Mouse (Mus musculus) forebrain, embryonic 15.5 days (tissue): ENCODE measurements around the gene Dnajc11. TPM values are rescaled to one million over a fixed set of nuclear protein-coding genes. Genes with fewer than 3 reads are reported as not detected.
A peak's percentile ranks its signal among the peaks of the same experiment; 100 is the strongest.

Experiments used
- ATAC-seq: fragments of 200-750 bp; cut with Nextera tagmentation; replicated peaks from 2 replicates; pipeline ENCODE4 v1.8.0; 2017; ENCODE audit warnings: mild to moderate bottlenecking, moderate TSS enrichment, moderate library complexity
- H3K27ac ChIP-seq: fragments of 300-500 bp; sonication (generic); replicated peaks from 2 replicates; pipeline ENCODE4 v1.5.1; 2015; ENCODE audit warnings: mild to moderate bottlenecking, inconsistent platforms
- H3K27me3 ChIP-seq: fragments of 300-500 bp; sonication (generic); 2 replicates; pipeline ENCODE4 v1.6.1; 2015; ENCODE audit warnings: inconsistent platforms
- H3K36me3 ChIP-seq: fragments of 300-500 bp; sonication (generic); 2 replicates; pipeline ENCODE4 v1.6.1; 2015; ENCODE audit warnings: mild to moderate bottlenecking, inconsistent platforms
- H3K4me1 ChIP-seq: fragments of 300-500 bp; sonication (generic); 2 replicates; pipeline ENCODE4 v1.6.1; 2015; ENCODE audit warnings: inconsistent platforms
- H3K4me2 ChIP-seq: fragments of 300-500 bp; sonication (generic); replicated peaks from 2 replicates; pipeline ENCODE4 v1.6.1; 2015; ENCODE audit warnings: mild to moderate bottlenecking, inconsistent platforms
- H3K4me3 ChIP-seq: fragments of 300-500 bp; sonication (generic); 2 replicates; pipeline ENCODE4 v1.5.1; 2015; ENCODE audit warnings: mild to moderate bottlenecking, inconsistent platforms
- H3K9ac ChIP-seq: fragments of 300-500 bp; sonication (generic); replicated peaks from 2 replicates; pipeline ENCODE4 v1.6.1; 2015; ENCODE audit warnings: mild to moderate bottlenecking, inconsistent platforms
- H3K9me3 ChIP-seq: fragments of 300-500 bp; sonication (generic); 2 replicates; pipeline ENCODE4 v1.6.1; 2016; ENCODE audit warnings: inconsistent platforms
- WGBS: fragments of 180-500 bp; shearing (Covaris S2); methylation state at CpG from one replicate; pipeline ENCODE4 v1.1.7; 2015; ENCODE audit warnings: mixed read lengths; 5-methylcytosine and 5-hydroxymethylcytosine counted together
- polyA plus RNA-seq: library from polyadenylated mRNA; unstranded; fragments of >200 nt; fragmentation: Nextera tagmentation; extraction: Ambion mirVana; gene quantifications from 2 replicates; pipeline ENCODE4 v1.2.1, GENCODE M21; 2015

Dnajc11 gene
- polyA plus RNA-seq, 1 experiment from 2014 or later, result 82.4 TPM

- no peak overlapping the region for H3K27ac ChIP-seq
- H3K4me3 ChIP-seq, result no peak overlapping the region
- WGBS, result 69% methylated on average over 6 of the region's 6 CpGs
- ATAC-seq, result no peak
- no peaks in the 10 kb centered on the region for H3K9me3 ChIP-seq
- H3K4me2 ChIP-seq, result no peak overlapping the region
- H3K27me3 ChIP-seq, result no peaks in the 10 kb centered on the region
- H3K4me1 ChIP-seq, result peaks cover 32% of the 10 kb centered on the region
- H3K36me3 ChIP-seq, result peaks cover 23% of the 10 kb centered on the region
- H3K9ac ChIP-seq, result no peak overlapping the region
Measured at GRCm38 (mm10) chr4:151993035-151993434, 59.5 kb downstream of the Dnajc11 start.

GRCm38 (mm10) chr4:151994228-151995171, 61.0 kb downstream of the Dnajc11 start:
- H3K9me3 ChIP-seq, result no peaks in the 10 kb centered on the region

GRCm38 (mm10) chr4:151995371-151996172, 62.1 kb downstream of the Dnajc11 start:
- under 1% methylated on average over 90 of the region's 111 CpGs for WGBS
- Histone ChIP-seq H3K27ac (peak overlapping the region; percentile 65), H3K9ac (peak overlapping the region; percentile 89), H3K9me3 (no peaks in the 10 kb centered on the region), H3K4me3 (peak overlapping the region; percentile 99), H3K4me1 (peaks cover 29% of the 10 kb centered on the region), H3K27me3 (no peaks in the 10 kb centered on the region), H3K36me3 (peaks cover 19% of the 10 kb centered on the region), H3K4me2 (peak overlapping the region; percentile 88)
- ATAC-seq, result peak; percentile 63

More at GRCm38 (mm10) chr4:151994228-151995171, 61.0 kb downstream of the Dnajc11 start:
- H3K4me2 ChIP-seq, result peak overlapping the region; percentile 88
- no peak for ATAC-seq
- H3K9ac ChIP-seq, result peak overlapping the region; percentile 89
- H3K27me3 ChIP-seq, result no peaks in the 10 kb centered on the region
- H3K4me1 ChIP-seq, result peaks cover 29% of the 10 kb centered on the region
- WGBS, result under 1% methylated on average over 55 of the region's 61 CpGs
- H3K27ac ChIP-seq, result no peak overlapping the region
- H3K4me3 ChIP-seq, result peak overlapping the region; percentile 99
- H3K36me3 ChIP-seq, result peaks cover 23% of the 10 kb centered on the region

GRCm38 (mm10) chr4:151996173-151996950, 62.9 kb downstream of the Dnajc11 start, which contains the start of gene Phf13:
TSS of gene Phf13 (minus strand) at chr4:151996258.
- Histone ChIP-seq H3K9ac (peak within 1 kb of the TSS; percentile 89), H3K36me3 (peaks cover 11% of the 10 kb centered on the region), H3K27ac (peak within 1 kb of the TSS; percentile 90), H3K4me1 (peaks cover 29% of the 10 kb centered on the region), H3K9me3 (no peaks in the 10 kb centered on the region), H3K4me3 (peak within 1 kb of the TSS; percentile 99), H3K27me3 (no peaks in the 10 kb centered on the region), H3K4me2 (peak within 1 kb of the TSS; percentile 88)
- under 1% methylated on average over 87 of the region's 94 CpGs for WGBS
- ATAC-seq, result peak; percentile 98

GRCm38 (mm10) chr4:151996951-151997222, 63.4 kb downstream of the Dnajc11 start:
- Histone ChIP-seq H3K9me3 (no peaks in the 10 kb centered on the region), H3K4me1 (peaks cover 29% of the 10 kb centered on the region), H3K27me3 (no peaks in the 10 kb centered on the region), H3K4me3 (peak overlapping the region; percentile 99), H3K27ac (peak overlapping the region; percentile 90), H3K4me2 (peak overlapping the region; percentile 57), H3K36me3 (peaks cover 6% of the 10 kb centered on the region), H3K9ac (peak overlapping the region; percentile 70)
- WGBS, result 4% methylated on average over 13 of the region's 13 CpGs
- ATAC-seq, result no peak

- H3K9ac ChIP-seq, result no peak overlapping the region
- peak overlapping the region; percentile 57; the same call in 1 of the 2 replicates for H3K4me2 ChIP-seq
- no peaks in the 10 kb centered on the region for H3K9me3 ChIP-seq
- H3K36me3 ChIP-seq, result no peaks in the 10 kb centered on the region
- 75% methylated on average over 3 of the region's 3 CpGs for WGBS
- peak overlapping the region; percentile 99; the same call in 1 of the 2 replicates for H3K4me3 ChIP-seq
- H3K27ac ChIP-seq, result no peak overlapping the region
- no peak for ATAC-seq
- H3K27me3 ChIP-seq, result no peaks in the 10 kb centered on the region
- H3K4me1 ChIP-seq, result peaks cover 29% of the 10 kb centered on the region
Measured at GRCm38 (mm10) chr4:151997701-151998100, 64.2 kb downstream of the Dnajc11 start.

GRCm38 (mm10) chr4:151999481-151999880, 66.0 kb downstream of the Dnajc11 start:
- Histone ChIP-seq H3K9ac (no peak overlapping the region), H3K36me3 (no peaks in the 10 kb centered on the region), H3K27ac (no peak overlapping the region), H3K4me3 (no peak overlapping the region), H3K4me2 (no peak overlapping the region), H3K27me3 (no peaks in the 10 kb centered on the region), H3K4me1 (peaks cover 14% of the 10 kb centered on the region), H3K9me3 (no peaks in the 10 kb centered on the region)
- WGBS, result 66% methylated on average over 3 of the region's 3 CpGs
- ATAC-seq, result no peak

- Histone ChIP-seq H3K27ac (no peak overlapping the region), H3K4me3 (no peak overlapping the region), H3K4me2 (no peak overlapping the region), H3K9me3 (no peaks in the 10 kb centered on the region), H3K9ac (no peak overlapping the region), H3K27me3 (no peaks in the 10 kb centered on the region), H3K36me3 (no peaks in the 10 kb centered on the region), H3K4me1 (peaks cover 10% of the 10 kb centered on the region)
- ATAC-seq, result no peak
- 46% methylated on average over 4 of the region's 4 CpGs for WGBS
Measured at GRCm38 (mm10) chr4:152000906-152001305, 67.4 kb downstream of the Dnajc11 start.

GRCm38 (mm10) chr4:152001335-152001734, 67.8 kb downstream of the Dnajc11 start:
- Histone ChIP-seq H3K9me3 (no peaks in the 10 kb centered on the region), H3K4me2 (no peak overlapping the region), H3K4me1 (peaks cover 10% of the 10 kb centered on the region), H3K9ac (no peak overlapping the region), H3K4me3 (no peak overlapping the region), H3K36me3 (no peaks in the 10 kb centered on the region), H3K27me3 (peaks cover 1% of the 10 kb centered on the region; the same call in 1 of the 2 replicates), H3K27ac (no peak overlapping the region)
- 73% methylated on average over 4 of the region's 4 CpGs for WGBS
- ATAC-seq, result no peak

- no peak for ATAC-seq
- no peak overlapping the region for H3K9ac ChIP-seq
- peaks cover 8% of the 10 kb centered on the region for H3K4me1 ChIP-seq
- no peak overlapping the region for H3K27ac ChIP-seq
- no peaks in the 10 kb centered on the region for H3K9me3 ChIP-seq
- no peak overlapping the region for H3K4me2 ChIP-seq
- WGBS, result 95% methylated on average over 3 of the region's 3 CpGs
- H3K4me3 ChIP-seq, result no peak overlapping the region
- H3K27me3 ChIP-seq, result peaks cover 9% of the 10 kb centered on the region
- no peaks in the 10 kb centered on the region for H3K36me3 ChIP-seq
Measured at GRCm38 (mm10) chr4:152002063-152002462, 68.6 kb downstream of the Dnajc11 start.

GRCm38 (mm10) chr4:152006137-152006536, 72.6 kb downstream of the Dnajc11 start:
- H3K27me3 ChIP-seq, result peaks cover 22% of the 10 kb centered on the region
- no peak overlapping the region for H3K4me3 ChIP-seq
- no peak for ATAC-seq
- H3K9ac ChIP-seq, result no peak overlapping the region
- peaks cover 31% of the 10 kb centered on the region for H3K4me1 ChIP-seq
- H3K4me2 ChIP-seq, result no peak overlapping the region
- H3K9me3 ChIP-seq, result no peaks in the 10 kb centered on the region
- no peaks in the 10 kb centered on the region for H3K36me3 ChIP-seq
- no peak overlapping the region for H3K27ac ChIP-seq
- WGBS, result 76% methylated on average over 6 of the region's 6 CpGs
